Mouse (Mus musculus) erythroid progenitor cell, adult 5-6 weeks (primary cell): ENCODE measurements around the gene Ppp1r8. TPM values are rescaled to one million over a fixed set of nuclear protein-coding genes. Genes with fewer than 3 reads are reported as not detected.

Experiments
- ATAC-seq: replicated peaks from 2 replicates; pipeline ENCODE4 v1.8.0; 2016; ENCODE audit warnings: moderate number of reproducible peaks, mild to moderate bottlenecking, moderate TSS enrichment, inconsistent platforms; ENCODE audit not compliant: poor library complexity, low FRiP score, severe bottlenecking
- total RNA-seq, 2 experiments: library from RNA; stranded (forward) in 1 of 2; stranded (reverse) in 1 of 2; fragments of 150-400 nt in 1 of 2; fragments of 186-747, 209-891 nt in 1 of 2; gene quantifications; 2 replicates each; pipeline versions ENCODE4 v1.2.3 to v1.2.4; 2015 to 2017; ENCODE audit warnings: low replicate concordance in 2 of 2

Ppp1r8 gene
- total RNA-seq (2015; ENCODE audit: low replicate concordance) (16.6 and 19.3 TPM in 2 replicates), total RNA-seq (2017; ENCODE audit: low replicate concordance) (24.5 and 36.2 TPM in 2 replicates)

- ATAC-seq: peak; percentile 99
These were observed at the start of gene Ppp1r8 for GRCm38 (mm10) chr4:132842970-132843704. TSS of gene Ppp1r8 (minus strand) at chr4:132843169.

- no peak for ATAC-seq
These were observed 41.9 kb upstream of the Ppp1r8 start for GRCm38 (mm10) chr4:132884844-132885374.

GRCm38 (mm10) chr4:132884064-132884843 lies 41.3 kb upstream of the Ppp1r8 start, which contains the start of gene Stx12:
TSS of gene Stx12 (minus strand) at chr4:132884509.
- ATAC-seq: peak; percentile 94

- ATAC-seq: peak; percentile 43
These were observed 40.6 kb upstream of the Ppp1r8 start for GRCm38 (mm10) chr4:132883561-132884063.

- ATAC-seq: no peak
These were observed 31.6 kb upstream of the Ppp1r8 start for GRCm38 (mm10) chr4:132874363-132875097.

- ATAC-seq: no peak
These were observed 30.8 kb upstream of the Ppp1r8 start for GRCm38 (mm10) chr4:132873481-132874362.

GRCm38 (mm10) chr4:132871116-132871515 lies 28.1 kb upstream of the Ppp1r8 start:
- ATAC-seq: no peak

GRCm38 (mm10) chr4:132864856-132865255 lies 21.9 kb upstream of the Ppp1r8 start:
- ATAC-seq: no peak

GRCm38 (mm10) chr4:132863012-132863411 lies 20.0 kb upstream of the Ppp1r8 start:
- ATAC-seq: no peak

- no peak for ATAC-seq
These were observed 17.9 kb upstream of the Ppp1r8 start for GRCm38 (mm10) chr4:132860880-132861279.

- ATAC-seq: no peak
These were observed 719 bp upstream of the Ppp1r8 start for GRCm38 (mm10) chr4:132843705-132844071.

GRCm38 (mm10) chr4:132842281-132842906 lies 575 bp downstream of the Ppp1r8 start:
- ATAC-seq: peak; percentile 79

GRCm38 (mm10) chr4:132841493-132841892 lies 1.5 kb downstream of the Ppp1r8 start:
- no peak for ATAC-seq

GRCm38 (mm10) chr4:132823614-132824366 lies 19.2 kb downstream of the Ppp1r8 start:
- peak; percentile 89 for ATAC-seq

- ATAC-seq: no peak
These were observed 24.5 kb downstream of the Ppp1r8 start for GRCm38 (mm10) chr4:132818442-132818841.

- ATAC-seq: no peak
These were observed 26.1 kb downstream of the Ppp1r8 start for GRCm38 (mm10) chr4:132816855-132817254.

GRCm38 (mm10) chr4:132816404-132816803 lies 26.6 kb downstream of the Ppp1r8 start:
- no peak for ATAC-seq

GRCm38 (mm10) chr4:132809621-132810020 lies 33.3 kb downstream of the Ppp1r8 start:
- no peak for ATAC-seq
